Mouse (Mus musculus): ENCODE measurements at regions not wholly inside any gene's neighbourhood (a gene's known extent, or its start where the extent isn't known, plus 50 kb on each side); places are given as distances from the start of the nearest gene placed in this dataset.

DNA sequence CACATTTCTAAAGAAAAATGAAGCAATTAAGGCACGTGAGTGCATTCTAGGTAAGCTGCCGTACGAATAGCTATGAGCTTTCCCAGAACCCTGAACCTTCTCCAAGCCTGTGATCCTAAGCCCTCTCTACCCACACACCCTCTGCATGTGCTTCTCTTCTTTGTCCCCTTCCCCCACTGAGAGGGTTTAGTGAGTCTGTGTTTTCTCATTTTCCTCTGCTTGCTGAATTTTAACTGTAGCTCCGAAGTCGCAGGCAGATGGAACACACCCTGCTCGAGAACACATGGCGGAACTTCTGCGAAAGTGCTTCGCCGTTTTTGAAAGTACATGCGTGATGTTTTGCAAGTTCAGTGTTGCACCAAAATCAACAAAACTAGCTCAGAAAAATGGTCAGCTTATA, 88.3 kb upstream of the Sgk1 start:
- no peak overlapping the region for H3K9ac ChIP-seq (ENCODE audit: low read depth, low read length)
- H3K27me3 ChIP-seq (replicated peaks; ENCODE audit: control insufficient read depth, insufficient read depth, low read length) = no peaks in the 10 kb centered on the region
- ATAC-seq (ENCODE audit: low read depth) (no peak), DNase-seq (ENCODE audit: low spot score) (no peak)
- WGBS = 73% methylated on average over 11 of the region's 11 CpGs
- no peak overlapping the region for H3K27ac ChIP-seq (replicated peaks; ENCODE audit: low read depth, low read length)
- no peak overlapping the region for H3K4me3 ChIP-seq (ENCODE audit: low read depth, low read length)
- H3K9me3 ChIP-seq (ENCODE audit: control insufficient read depth, low read length) = no peaks in the 10 kb centered on the region
- no peak overlapping the region for H3K4me2 ChIP-seq (ENCODE audit: low read depth, low read length)
- no peaks in the 10 kb centered on the region for H3K36me3 ChIP-seq (ENCODE audit: control insufficient read depth, insufficient read depth, low read length)
- H3K4me1 ChIP-seq (ENCODE audit: control insufficient read depth, insufficient read depth, low read length) = peaks cover 6% of the 10 kb centered on the region; the same call in 1 of the 2 replicates

GRCm38 (mm10) chr10:21796386-21796785, 85.6 kb upstream of the Sgk1 start:
- Histone ChIP-seq H3K4me1 (ENCODE audit: control insufficient read depth, insufficient read depth, low read length) (0 out of 2 replicates have a peak, but pooled peaks cover 3% of the 10 kb centered on the region), H3K9ac (ENCODE audit: low read depth, low read length) (no peak overlapping the region)
- 90% methylated on average over 4 of the region's 4 CpGs for WGBS

GRCm38 (mm10) chr10:21798103-21798502, 83.9 kb upstream of the Sgk1 start:
- Histone ChIP-seq H3K9me3 (ENCODE audit: control insufficient read depth, low read length) (no peaks in the 10 kb centered on the region), H3K9ac (ENCODE audit: low read depth, low read length) (no peak overlapping the region), H3K4me2 (ENCODE audit: low read depth, low read length) (no peak overlapping the region), H3K4me3 (ENCODE audit: low read depth, low read length) (no peak overlapping the region), H3K36me3 (ENCODE audit: control insufficient read depth, insufficient read depth, low read length) (no peaks in the 10 kb centered on the region), H3K27ac (replicated peaks; ENCODE audit: low read depth, low read length) (no peak overlapping the region), H3K27me3 (replicated peaks; ENCODE audit: control insufficient read depth, insufficient read depth, low read length) (no peaks in the 10 kb centered on the region), H3K4me1 (ENCODE audit: control insufficient read depth, insufficient read depth, low read length) (0 out of 2 replicates have a peak, but pooled peaks cover 3% of the 10 kb centered on the region)
- WGBS = 68% methylated on average over 6 of the region's 6 CpGs
- DNase-seq (ENCODE audit: low spot score) (no peak), ATAC-seq (ENCODE audit: low read depth) (no peak)

More at GRCm38 (mm10) chr10:21796386-21796785, 85.6 kb upstream of the Sgk1 start:
- no peaks in the 10 kb centered on the region for H3K36me3 ChIP-seq (ENCODE audit: control insufficient read depth, insufficient read depth, low read length)
- no peak overlapping the region for H3K27ac ChIP-seq (replicated peaks; ENCODE audit: low read depth, low read length)
- H3K9me3 ChIP-seq (ENCODE audit: control insufficient read depth, low read length) = no peaks in the 10 kb centered on the region
- no peaks in the 10 kb centered on the region for H3K27me3 ChIP-seq (replicated peaks; ENCODE audit: control insufficient read depth, insufficient read depth, low read length)
- DNase-seq (ENCODE audit: low spot score) (no peak), ATAC-seq (ENCODE audit: low read depth) (no peak)
- no peak overlapping the region for H3K4me3 ChIP-seq (ENCODE audit: low read depth, low read length)
- no peak overlapping the region for H3K4me2 ChIP-seq (ENCODE audit: low read depth, low read length)

GRCm38 (mm10) chr10:21801556-21801955, 80.4 kb upstream of the Sgk1 start:
- H3K9ac ChIP-seq (ENCODE audit: low read depth, low read length) = no peak overlapping the region
- no peaks in the 10 kb centered on the region for H3K27me3 ChIP-seq (replicated peaks; ENCODE audit: control insufficient read depth, insufficient read depth, low read length)
- H3K4me3 ChIP-seq (ENCODE audit: low read depth, low read length) = no peak overlapping the region
- no peak overlapping the region for H3K27ac ChIP-seq (replicated peaks; ENCODE audit: low read depth, low read length)
- H3K4me2 ChIP-seq (ENCODE audit: low read depth, low read length) = no peak overlapping the region
- 73% methylated on average over 5 of the region's 5 CpGs for WGBS
- ATAC-seq (ENCODE audit: low read depth) (no peak), DNase-seq (ENCODE audit: low spot score) (no peak)
- no peaks in the 10 kb centered on the region for H3K36me3 ChIP-seq (ENCODE audit: control insufficient read depth, insufficient read depth, low read length)
- H3K9me3 ChIP-seq (ENCODE audit: control insufficient read depth, low read length) = no peaks in the 10 kb centered on the region
- 0 out of 2 replicates have a peak, but pooled peaks cover 3% of the 10 kb centered on the region for H3K4me1 ChIP-seq (ENCODE audit: control insufficient read depth, insufficient read depth, low read length)

- H3K36me3 ChIP-seq (ENCODE audit: control insufficient read depth, insufficient read depth, low read length) = no peaks in the 10 kb centered on the region
- no peak overlapping the region for H3K4me3 ChIP-seq (ENCODE audit: low read depth, low read length)
- DNase-seq (ENCODE audit: low spot score) = no peak
- no peaks in the 10 kb centered on the region for H3K9me3 ChIP-seq (ENCODE audit: control insufficient read depth, low read length)
- H3K4me2 ChIP-seq (ENCODE audit: low read depth, low read length) = no peak overlapping the region
- H3K27ac ChIP-seq (replicated peaks; ENCODE audit: low read depth, low read length) = no peak overlapping the region
- no peaks in the 10 kb centered on the region for H3K4me1 ChIP-seq (ENCODE audit: control insufficient read depth, insufficient read depth, low read length)
- ATAC-seq (ENCODE audit: low read depth) = no peak
- H3K9ac ChIP-seq (ENCODE audit: low read depth, low read length) = no peak overlapping the region
- H3K27me3 ChIP-seq (replicated peaks; ENCODE audit: control insufficient read depth, insufficient read depth, low read length) = no peaks in the 10 kb centered on the region
Measured at GRCm38 (mm10) chr10:21803184-21803583, 78.8 kb upstream of the Sgk1 start.

GRCm38 (mm10) chr10:21804761-21805160, 77.2 kb upstream of the Sgk1 start:
- H3K36me3 ChIP-seq (ENCODE audit: control insufficient read depth, insufficient read depth, low read length) = no peaks in the 10 kb centered on the region
- no peak overlapping the region for H3K4me2 ChIP-seq (ENCODE audit: low read depth, low read length)
- WGBS = 88% methylated on average over 2 of the region's 2 CpGs
- no peaks in the 10 kb centered on the region for H3K9me3 ChIP-seq (ENCODE audit: control insufficient read depth, low read length)
- H3K9ac ChIP-seq (ENCODE audit: low read depth, low read length) = no peak overlapping the region
- no peaks in the 10 kb centered on the region for H3K4me1 ChIP-seq (ENCODE audit: control insufficient read depth, insufficient read depth, low read length)
- no peak overlapping the region for H3K27ac ChIP-seq (replicated peaks; ENCODE audit: low read depth, low read length)
- no peak for ATAC-seq (ENCODE audit: low read depth)
- no peak overlapping the region for H3K4me3 ChIP-seq (ENCODE audit: low read depth, low read length)
- no peak for DNase-seq (ENCODE audit: low spot score)
- no peaks in the 10 kb centered on the region for H3K27me3 ChIP-seq (replicated peaks; ENCODE audit: control insufficient read depth, insufficient read depth, low read length)

GRCm38 (mm10) chr10:21805606-21806005, 76.4 kb upstream of the Sgk1 start:
- Histone ChIP-seq H3K27me3 (replicated peaks; ENCODE audit: control insufficient read depth, insufficient read depth, low read length) (no peaks in the 10 kb centered on the region), H3K4me3 (ENCODE audit: low read depth, low read length) (no peak overlapping the region), H3K9ac (ENCODE audit: low read depth, low read length) (no peak overlapping the region), H3K4me1 (ENCODE audit: control insufficient read depth, insufficient read depth, low read length) (no peaks in the 10 kb centered on the region), H3K4me2 (ENCODE audit: low read depth, low read length) (no peak overlapping the region), H3K27ac (replicated peaks; ENCODE audit: low read depth, low read length) (no peak overlapping the region), H3K36me3 (ENCODE audit: control insufficient read depth, insufficient read depth, low read length) (no peaks in the 10 kb centered on the region), H3K9me3 (ENCODE audit: control insufficient read depth, low read length) (no peaks in the 10 kb centered on the region)
- DNase-seq (ENCODE audit: low spot score) (no peak), ATAC-seq (ENCODE audit: low read depth) (no peak)
- 58% methylated on average over 6 of the region's 6 CpGs for WGBS

DNA sequence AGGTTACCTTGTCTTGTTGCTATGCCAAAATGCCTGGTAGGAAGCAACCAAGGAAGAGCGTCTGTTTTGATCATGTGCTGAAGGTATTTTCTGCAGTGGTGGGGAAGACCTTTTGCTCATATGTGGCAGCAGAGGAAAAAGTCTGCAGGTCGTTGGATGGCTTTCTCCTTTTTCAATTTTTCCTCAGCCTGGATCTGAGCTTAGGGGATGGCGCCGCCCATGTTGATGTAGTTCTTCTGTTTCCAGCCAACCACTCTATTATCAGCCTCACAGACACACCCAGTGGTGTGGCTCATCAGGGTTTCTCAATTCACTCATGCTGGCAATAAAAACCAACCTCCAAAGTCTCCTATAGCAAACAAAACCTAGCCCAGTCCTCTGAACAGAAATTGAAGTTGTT, 75.3 kb upstream of the Sgk1 start:
- H3K9me3 ChIP-seq (ENCODE audit: control insufficient read depth, low read length) = no peaks in the 10 kb centered on the region
- H3K36me3 ChIP-seq (ENCODE audit: control insufficient read depth, insufficient read depth, low read length) = no peaks in the 10 kb centered on the region
- WGBS = 91% methylated on average over 4 of the region's 4 CpGs
- H3K27me3 ChIP-seq (replicated peaks; ENCODE audit: control insufficient read depth, insufficient read depth, low read length) = no peaks in the 10 kb centered on the region
- no peak overlapping the region for H3K9ac ChIP-seq (ENCODE audit: low read depth, low read length)
- H3K4me3 ChIP-seq (ENCODE audit: low read depth, low read length) = no peak overlapping the region
- no peaks in the 10 kb centered on the region for H3K4me1 ChIP-seq (ENCODE audit: control insufficient read depth, insufficient read depth, low read length)
- ATAC-seq (ENCODE audit: low read depth) (no peak), DNase-seq (ENCODE audit: low spot score) (no peak)
- no peak overlapping the region for H3K4me2 ChIP-seq (ENCODE audit: low read depth, low read length)
- H3K27ac ChIP-seq (replicated peaks; ENCODE audit: low read depth, low read length) = no peak overlapping the region

DNA sequence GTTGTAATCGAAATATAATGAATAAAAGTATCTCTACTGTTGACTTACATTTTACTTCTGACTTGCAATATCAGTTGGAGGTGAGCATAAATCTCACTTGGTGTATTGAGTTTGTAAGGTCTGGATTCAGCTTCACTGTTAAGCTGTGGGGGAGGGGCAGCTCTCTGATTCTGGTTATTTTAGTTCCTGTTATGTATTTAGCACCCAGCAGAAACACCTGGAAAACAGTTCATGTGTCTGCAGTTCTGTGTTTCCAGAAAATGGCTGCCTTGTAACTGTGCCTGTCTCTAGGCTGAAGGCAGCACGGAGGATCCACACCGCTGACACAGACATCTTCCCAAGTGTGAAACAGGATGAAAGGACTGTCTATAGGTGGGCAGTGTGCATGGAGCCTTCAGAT, 62.3 kb upstream of the Sgk1 start:
- Histone ChIP-seq H3K4me2 (ENCODE audit: low read depth, low read length) (no peak overlapping the region), H3K36me3 (ENCODE audit: control insufficient read depth, insufficient read depth, low read length) (no peaks in the 10 kb centered on the region), H3K4me1 (ENCODE audit: control insufficient read depth, insufficient read depth, low read length) (peaks cover 4% of the 10 kb centered on the region; the same call in 1 of the 2 replicates), H3K27me3 (replicated peaks; ENCODE audit: control insufficient read depth, insufficient read depth, low read length) (0 out of 2 replicates have a peak, but pooled peaks cover 2% of the 10 kb centered on the region), H3K27ac (replicated peaks; ENCODE audit: low read depth, low read length) (no peak overlapping the region), H3K9ac (ENCODE audit: low read depth, low read length) (no peak overlapping the region), H3K9me3 (ENCODE audit: control insufficient read depth, low read length) (no peaks in the 10 kb centered on the region), H3K4me3 (ENCODE audit: low read depth, low read length) (no peak overlapping the region)
- no peak for ATAC-seq (ENCODE audit: low read depth)
- WGBS = 82% methylated on average over 3 of the region's 3 CpGs
- no peak for DNase-seq (ENCODE audit: low spot score)

Measured in embryonic facial prominence, embryonic 14.5 days (tissue).